Mouse (Mus musculus) kidney, embryonic 16.5 days (tissue): Measurements from ENCODE around the gene Mapk8ip3. TPM values are rescaled to one million over a fixed set of nuclear protein-coding genes. Genes with fewer than 3 reads are reported as not detected.

Source experiments
- ATAC-seq: fragments of 200-750 bp; cut with Nextera tagmentation; 2 replicates; pipeline ENCODE4 v1.8.0; 2017; ENCODE audit warnings: moderate TSS enrichment; ENCODE audit not compliant: low FRiP score, low TSS enrichment
- H3K27ac ChIP-seq: fragments of 300-500 bp; sonication (generic); 2 replicates; pipeline ENCODE4 v1.5.1; 2014; ENCODE audit warnings: low read length
- H3K27me3 ChIP-seq: fragments of 300-500 bp; sonication (generic); 2 replicates; pipeline ENCODE4 v1.6.1; 2014; ENCODE audit warnings: low read length, control low read depth, mixed read lengths; ENCODE audit not compliant: insufficient read depth
- H3K36me3 ChIP-seq: fragments of 300-500 bp; sonication (generic); 2 replicates; pipeline ENCODE4 v1.6.1; 2014; ENCODE audit warnings: low read length, control low read depth, mixed read lengths; ENCODE audit not compliant: insufficient read depth
- H3K4me1 ChIP-seq: fragments of 300-500 bp; sonication (generic); 2 replicates; pipeline ENCODE4 v1.6.1; 2014; ENCODE audit warnings: low read length, control low read depth, mixed read lengths; ENCODE audit not compliant: insufficient read depth
- H3K4me2 ChIP-seq: fragments of 300-500 bp; sonication (generic); replicated peaks from 2 replicates; pipeline ENCODE4 v1.6.1; 2014; ENCODE audit warnings: low read depth, low read length
- H3K4me3 ChIP-seq: fragments of 300-500 bp; sonication (generic); 2 replicates; pipeline ENCODE4 v1.5.1; 2014; ENCODE audit warnings: mild to moderate bottlenecking, low read length
- H3K9ac ChIP-seq: fragments of 300-500 bp; sonication (generic); replicated peaks from 2 replicates; pipeline ENCODE4 v1.6.1; 2014; ENCODE audit warnings: low read length
- H3K9me3 ChIP-seq: fragments of 300-500 bp; sonication (generic); 2 replicates; pipeline ENCODE4 v1.6.1; 2016; ENCODE audit warnings: low read length, control low read depth
- WGBS: fragments of 180-500 bp; shearing (Covaris S2); extraction: QIAGEN DNeasy Blood & Tissue Kit; methylation state at CpG from one replicate; pipeline ENCODE4 v1.1.7; 2014; 5-methylcytosine and 5-hydroxymethylcytosine counted together
- polyA plus RNA-seq: library from polyadenylated mRNA; unstranded; fragments of >200 nt; fragmentation: Nextera tagmentation; extraction: Ambion mirVana; gene quantifications from 2 replicates; pipeline ENCODE4 v1.2.1, GENCODE M21; 2015

Mapk8ip3 gene
- polyA plus RNA-seq, 1 experiment from 2014 or later: 30.1 TPM

GRCm38 (mm10) chr17:24902671-24903474, 33.9 kb downstream of the Mapk8ip3 start:
- Histone ChIP-seq H3K27me3 (no peaks in the 10 kb centered on the region), H3K9me3 (no peaks in the 10 kb centered on the region), H3K27ac (no peak overlapping the region), H3K4me3 (no peak overlapping the region), H3K4me2 (no peak overlapping the region), H3K9ac (no peak overlapping the region), H3K36me3 (peaks cover 98% of the 10 kb centered on the region), H3K4me1 (peaks cover 2% of the 10 kb centered on the region; the same call in 1 of the 2 replicates)
- 67% methylated on average over 9 of the region's 9 CpGs for WGBS
- no peak for ATAC-seq

GRCm38 (mm10) chr17:24902124-24902523, 34.7 kb downstream of the Mapk8ip3 start:
- Histone ChIP-seq H3K4me1 (peaks cover 8% of the 10 kb centered on the region; the same call in 1 of the 2 replicates), H3K4me2 (no peak overlapping the region), H3K9ac (no peak overlapping the region), H3K27ac (no peak overlapping the region), H3K36me3 (peaks cover 93% of the 10 kb centered on the region), H3K27me3 (no peaks in the 10 kb centered on the region), H3K9me3 (no peaks in the 10 kb centered on the region), H3K4me3 (no peak overlapping the region)
- no peak for ATAC-seq
- 93% methylated on average over 5 of the region's 5 CpGs for WGBS

- Histone ChIP-seq H3K36me3 (peaks cover 75% of the 10 kb centered on the region), H3K27me3 (no peaks in the 10 kb centered on the region), H3K9me3 (no peaks in the 10 kb centered on the region), H3K9ac (no peak overlapping the region), H3K4me2 (no peak overlapping the region), H3K4me3 (no peak overlapping the region), H3K4me1 (peaks cover 21% of the 10 kb centered on the region), H3K27ac (no peak overlapping the region)
- no peak for ATAC-seq
- WGBS: 96% methylated on average over 6 of the region's 6 CpGs
These were observed 36.8 kb downstream of the Mapk8ip3 start for GRCm38 (mm10) chr17:24900014-24900413.

- Histone ChIP-seq H3K9me3 (no peaks in the 10 kb centered on the region), H3K9ac (no peak overlapping the region), H3K4me2 (no peak overlapping the region), H3K27me3 (no peaks in the 10 kb centered on the region), H3K27ac (no peak overlapping the region), H3K4me1 (peaks cover 24% of the 10 kb centered on the region), H3K36me3 (peaks cover 66% of the 10 kb centered on the region), H3K4me3 (no peak overlapping the region)
- ATAC-seq: no peak
- 89% methylated on average over 5 of the region's 5 CpGs for WGBS
These were observed 37.6 kb downstream of the Mapk8ip3 start for GRCm38 (mm10) chr17:24899153-24899552.

- no peaks in the 10 kb centered on the region for H3K9me3 ChIP-seq
- no peak overlapping the region for H3K4me2 ChIP-seq
- no peak overlapping the region for H3K4me3 ChIP-seq
- peaks cover 30% of the 10 kb centered on the region for H3K4me1 ChIP-seq
- no peak for ATAC-seq
- H3K27ac ChIP-seq: no peak overlapping the region
- H3K9ac ChIP-seq: no peak overlapping the region; the same call in 1 of the 2 replicates
- H3K27me3 ChIP-seq: no peaks in the 10 kb centered on the region
- WGBS: 80% methylated on average over 4 of the region's 4 CpGs
- H3K36me3 ChIP-seq: peaks cover 63% of the 10 kb centered on the region
These were observed 38.5 kb downstream of the Mapk8ip3 start for GRCm38 (mm10) chr17:24898041-24898854.

- no peak for ATAC-seq
- H3K9ac ChIP-seq: no peak overlapping the region; the same call in 1 of the 2 replicates
- H3K4me2 ChIP-seq: peak overlapping the region; percentile 99; the same call in 1 of the 2 replicates
- 69% methylated on average over 4 of the region's 4 CpGs for WGBS
- no peak overlapping the region for H3K4me3 ChIP-seq
- no peak overlapping the region for H3K27ac ChIP-seq
- peaks cover 30% of the 10 kb centered on the region for H3K4me1 ChIP-seq
- H3K27me3 ChIP-seq: no peaks in the 10 kb centered on the region
- no peaks in the 10 kb centered on the region for H3K9me3 ChIP-seq
- H3K36me3 ChIP-seq: peaks cover 63% of the 10 kb centered on the region
These were observed 39.2 kb downstream of the Mapk8ip3 start for GRCm38 (mm10) chr17:24897600-24897999.

GRCm38 (mm10) chr17:24896993-24897269, 39.8 kb downstream of the Mapk8ip3 start:
- no peak for ATAC-seq
- Histone ChIP-seq H3K9me3 (no peaks in the 10 kb centered on the region), H3K4me3 (peak overlapping the region; percentile 80), H3K27me3 (no peaks in the 10 kb centered on the region), H3K36me3 (peaks cover 63% of the 10 kb centered on the region), H3K9ac (peak overlapping the region; percentile 91), H3K4me1 (peaks cover 30% of the 10 kb centered on the region), H3K4me2 (peak overlapping the region; percentile 99), H3K27ac (peak overlapping the region; percentile 78; the same call in 1 of the 2 replicates)
- 31% methylated on average over 11 of the region's 11 CpGs for WGBS

- Histone ChIP-seq H3K4me3 (peak within 1 kb of the TSS; percentile 80), H3K9me3 (no peaks in the 10 kb centered on the region), H3K4me1 (peaks cover 30% of the 10 kb centered on the region), H3K9ac (peak within 1 kb of the TSS; percentile 91), H3K4me2 (peak within 1 kb of the TSS; percentile 99), H3K27me3 (no peaks in the 10 kb centered on the region), H3K27ac (peak within 1 kb of the TSS; percentile 78), H3K36me3 (peaks cover 61% of the 10 kb centered on the region)
- under 1% methylated on average over 50 of the region's 50 CpGs for WGBS
- peak; percentile 80 for ATAC-seq
These were observed 40.4 kb downstream of the Mapk8ip3 start, which contains the start of gene Nme3 for GRCm38 (mm10) chr17:24896241-24896992. Gene Nme3, plus strand, starts transcription at chr17:24896500.

- Histone ChIP-seq H3K4me1 (peaks cover 30% of the 10 kb centered on the region), H3K4me3 (peak overlapping the region; percentile 80), H3K27ac (peak overlapping the region; percentile 78), H3K9me3 (no peaks in the 10 kb centered on the region), H3K36me3 (peaks cover 61% of the 10 kb centered on the region), H3K27me3 (no peaks in the 10 kb centered on the region), H3K9ac (peak overlapping the region; percentile 91), H3K4me2 (peak overlapping the region; percentile 99)
- ATAC-seq: no peak
- 8% methylated on average over 23 of the region's 23 CpGs for WGBS
These were observed 41.1 kb downstream of the Mapk8ip3 start for GRCm38 (mm10) chr17:24895571-24896240.
